Mouse (Mus musculus) midbrain, embryonic 12.5 days (tissue): ENCODE measurements at regions not wholly inside any gene's neighbourhood (a gene's known extent, or its start where the extent isn't known, plus 50 kb on each side); places are given as distances from the start of the nearest gene placed in this dataset.

Source experiments
- ATAC-seq: fragments of 200-750 bp; cut with Nextera tagmentation; 2 replicates; pipeline ENCODE4 v1.8.0; 2017; ENCODE audit warnings: low read depth, moderate TSS enrichment, moderate library complexity; ENCODE audit not compliant: low FRiP score
- H3K27ac ChIP-seq: fragments of 300-500 bp; sonication (generic); replicated peaks from 2 replicates; pipeline ENCODE4 v1.5.1; 2016; ENCODE audit warnings: mild to moderate bottlenecking
- H3K27me3 ChIP-seq: fragments of 300-500 bp; sonication (generic); 2 replicates; pipeline ENCODE4 v1.6.1; 2016; ENCODE audit warnings: mild to moderate bottlenecking
- H3K36me3 ChIP-seq: fragments of 300-500 bp; sonication (generic); 2 replicates; pipeline ENCODE4 v1.6.1; 2016
- H3K4me1 ChIP-seq: fragments of 300-500 bp; sonication (generic); 2 replicates; pipeline ENCODE4 v1.6.1; 2016
- H3K4me2 ChIP-seq: fragments of 300-500 bp; sonication (generic); replicated peaks from 2 replicates; pipeline ENCODE4 v1.6.1; 2016; ENCODE audit warnings: mild to moderate bottlenecking, moderate library complexity
- H3K4me3 ChIP-seq: fragments of 300-500 bp; sonication (generic); 2 replicates; pipeline ENCODE4 v1.5.1; 2016; ENCODE audit warnings: mild to moderate bottlenecking
- H3K9ac ChIP-seq: fragments of 300-500 bp; sonication (generic); replicated peaks from 2 replicates; pipeline ENCODE4 v1.6.1; 2016; ENCODE audit warnings: mild to moderate bottlenecking, moderate library complexity
- H3K9me3 ChIP-seq: fragments of 300-500 bp; sonication (generic); 2 replicates; pipeline ENCODE4 v1.6.1; 2016; ENCODE audit warnings: mild to moderate bottlenecking
- WGBS: fragments of 180-500 bp; shearing (Covaris S2); methylation state at CpG from one replicate; pipeline ENCODE4 v1.1.7; 2016; 5-methylcytosine and 5-hydroxymethylcytosine counted together

- ATAC-seq: no peak
- Histone ChIP-seq H3K36me3 (no peaks in the 10 kb centered on the region), H3K27me3 (no peaks in the 10 kb centered on the region), H3K27ac (no peak overlapping the region), H3K4me3 (no peak overlapping the region), H3K9me3 (peaks cover 5% of the 10 kb centered on the region; the same call in 1 of the 2 replicates), H3K4me2 (no peak overlapping the region), H3K4me1 (no peaks in the 10 kb centered on the region), H3K9ac (no peak overlapping the region)
- WGBS: 82% methylated on average over 3 of the region's 3 CpGs
Measured at GRCm38 (mm10) chr8:77919776-77920175, 195.5 kb upstream of the Ednra start.

- Histone ChIP-seq H3K36me3 (no peaks in the 10 kb centered on the region), H3K27me3 (no peaks in the 10 kb centered on the region), H3K9me3 (peaks cover 5% of the 10 kb centered on the region; the same call in 1 of the 2 replicates), H3K4me3 (no peak overlapping the region), H3K9ac (no peak overlapping the region), H3K4me1 (no peaks in the 10 kb centered on the region), H3K4me2 (no peak overlapping the region), H3K27ac (no peak overlapping the region)
- WGBS: 80% methylated on average over 4 of the region's 4 CpGs
- ATAC-seq: no peak
Measured at GRCm38 (mm10) chr8:77921868-77922267, 197.6 kb upstream of the Ednra start.

- Histone ChIP-seq H3K4me2 (no peak overlapping the region), H3K9me3 (no peaks in the 10 kb centered on the region), H3K27me3 (no peaks in the 10 kb centered on the region), H3K9ac (no peak overlapping the region), H3K36me3 (no peaks in the 10 kb centered on the region), H3K4me1 (no peaks in the 10 kb centered on the region), H3K27ac (no peak overlapping the region), H3K4me3 (no peak overlapping the region)
- WGBS: 83% methylated on average over 3 of the region's 3 CpGs
- ATAC-seq: no peak
Measured at GRCm38 (mm10) chr8:77947702-77948101, 223.4 kb upstream of the Ednra start.

GRCm38 (mm10) chr8:77949640-77950039 lies 225.4 kb upstream of the Ednra start:
- WGBS: 92% methylated on average over 5 of the region's 5 CpGs
- no peaks in the 10 kb centered on the region for H3K4me1 ChIP-seq
- ATAC-seq: no peak

GRCm38 (mm10) chr8:77958814-77959372 lies 234.6 kb upstream of the Ednra start:
- WGBS: 81% methylated on average over 4 of the region's 4 CpGs

More at GRCm38 (mm10) chr8:77949640-77950039, 225.4 kb upstream of the Ednra start:
- H3K4me3 ChIP-seq: no peak overlapping the region
- H3K4me2 ChIP-seq: no peak overlapping the region
- H3K9me3 ChIP-seq: no peaks in the 10 kb centered on the region
- no peaks in the 10 kb centered on the region for H3K27me3 ChIP-seq
- no peaks in the 10 kb centered on the region for H3K36me3 ChIP-seq
- H3K9ac ChIP-seq: no peak overlapping the region
- H3K27ac ChIP-seq: no peak overlapping the region

GRCm38 (mm10) chr8:77963102-77963698 lies 238.9 kb upstream of the Ednra start:
- no peak overlapping the region for H3K27ac ChIP-seq
- no peaks in the 10 kb centered on the region for H3K27me3 ChIP-seq
- no peak; the same call in 1 of the 2 replicates for ATAC-seq
- H3K4me1 ChIP-seq: no peaks in the 10 kb centered on the region
- H3K36me3 ChIP-seq: no peaks in the 10 kb centered on the region
- 53% methylated on average over 3 of the region's 3 CpGs for WGBS
- H3K4me2 ChIP-seq: no peak overlapping the region
- no peak overlapping the region for H3K4me3 ChIP-seq
- H3K9me3 ChIP-seq: no peaks in the 10 kb centered on the region
- no peak overlapping the region for H3K9ac ChIP-seq

More at GRCm38 (mm10) chr8:77958814-77959372, 234.6 kb upstream of the Ednra start:
- Histone ChIP-seq H3K27me3 (no peaks in the 10 kb centered on the region), H3K9ac (no peak overlapping the region), H3K4me3 (no peak overlapping the region), H3K9me3 (no peaks in the 10 kb centered on the region), H3K27ac (no peak overlapping the region), H3K36me3 (no peaks in the 10 kb centered on the region), H3K4me1 (no peaks in the 10 kb centered on the region), H3K4me2 (no peak overlapping the region)
- no peak for ATAC-seq

GRCm38 (mm10) chr8:77970378-77970777 lies 242.7 kb upstream of the Ttc29 start:
- Histone ChIP-seq H3K4me3 (no peak overlapping the region), H3K9me3 (no peaks in the 10 kb centered on the region), H3K27me3 (no peaks in the 10 kb centered on the region), H3K36me3 (no peaks in the 10 kb centered on the region), H3K9ac (no peak overlapping the region), H3K4me2 (no peak overlapping the region), H3K27ac (no peak overlapping the region), H3K4me1 (no peaks in the 10 kb centered on the region)
- WGBS: 78% methylated on average over 8 of the region's 8 CpGs
- ATAC-seq: no peak

GRCm38 (mm10) chr8:77973714-77974113 lies 239.4 kb upstream of the Ttc29 start:
- no peak overlapping the region for H3K9ac ChIP-seq
- 84% methylated on average over 4 of the region's 4 CpGs for WGBS
- no peaks in the 10 kb centered on the region for H3K27me3 ChIP-seq
- no peak for ATAC-seq
- no peaks in the 10 kb centered on the region for H3K4me1 ChIP-seq
- H3K36me3 ChIP-seq: no peaks in the 10 kb centered on the region
- H3K9me3 ChIP-seq: no peaks in the 10 kb centered on the region
- no peak overlapping the region for H3K4me2 ChIP-seq
- no peak overlapping the region for H3K27ac ChIP-seq
- H3K4me3 ChIP-seq: no peak overlapping the region

GRCm38 (mm10) chr8:77979106-77979505 lies 234.0 kb upstream of the Ttc29 start:
- 66% methylated on average over 2 of the region's 2 CpGs for WGBS
- Histone ChIP-seq H3K9ac (no peak overlapping the region), H3K27ac (no peak overlapping the region), H3K4me2 (no peak overlapping the region), H3K4me1 (no peaks in the 10 kb centered on the region), H3K36me3 (no peaks in the 10 kb centered on the region), H3K27me3 (no peaks in the 10 kb centered on the region), H3K9me3 (no peaks in the 10 kb centered on the region), H3K4me3 (no peak overlapping the region)
- no peak for ATAC-seq

GRCm38 (mm10) chr8:77980701-77981100 lies 232.4 kb upstream of the Ttc29 start:
- WGBS: 92% methylated on average over 3 of the region's 3 CpGs
- ATAC-seq: no peak

GRCm38 (mm10) chr8:77982031-77982430 lies 231.1 kb upstream of the Ttc29 start:
- H3K27me3 ChIP-seq: no peaks in the 10 kb centered on the region
- H3K36me3 ChIP-seq: no peaks in the 10 kb centered on the region
- H3K9ac ChIP-seq: no peak overlapping the region
- 82% methylated on average over 3 of the region's 3 CpGs for WGBS
- no peak overlapping the region for H3K4me3 ChIP-seq
- H3K4me2 ChIP-seq: no peak overlapping the region
- H3K9me3 ChIP-seq: no peaks in the 10 kb centered on the region
- ATAC-seq: no peak
- no peaks in the 10 kb centered on the region for H3K4me1 ChIP-seq
- no peak overlapping the region for H3K27ac ChIP-seq

More at GRCm38 (mm10) chr8:77980701-77981100, 232.4 kb upstream of the Ttc29 start:
- Histone ChIP-seq H3K36me3 (no peaks in the 10 kb centered on the region), H3K4me1 (no peaks in the 10 kb centered on the region), H3K9ac (no peak overlapping the region), H3K27me3 (no peaks in the 10 kb centered on the region), H3K9me3 (no peaks in the 10 kb centered on the region), H3K4me2 (no peak overlapping the region), H3K27ac (no peak overlapping the region), H3K4me3 (no peak overlapping the region)

GRCm38 (mm10) chr8:77983476-77983875 lies 229.6 kb upstream of the Ttc29 start:
- WGBS: 73% methylated on average over 3 of the region's 3 CpGs
- Histone ChIP-seq H3K27ac (no peak overlapping the region), H3K9me3 (no peaks in the 10 kb centered on the region), H3K27me3 (no peaks in the 10 kb centered on the region), H3K4me3 (no peak overlapping the region), H3K4me2 (no peak overlapping the region), H3K4me1 (no peaks in the 10 kb centered on the region), H3K36me3 (no peaks in the 10 kb centered on the region), H3K9ac (no peak overlapping the region)
- ATAC-seq: no peak

- no peak overlapping the region for H3K4me3 ChIP-seq
- H3K27ac ChIP-seq: no peak overlapping the region
- H3K4me1 ChIP-seq: no peaks in the 10 kb centered on the region
- ATAC-seq: no peak
- no peak overlapping the region for H3K9ac ChIP-seq
- no peaks in the 10 kb centered on the region for H3K9me3 ChIP-seq
- H3K27me3 ChIP-seq: no peaks in the 10 kb centered on the region
- H3K36me3 ChIP-seq: no peaks in the 10 kb centered on the region
- H3K4me2 ChIP-seq: no peak overlapping the region
Measured at GRCm38 (mm10) chr8:77987237-77987636, 225.9 kb upstream of the Ttc29 start.
